Mouse (Mus musculus) ES-E14 (cell line): ENCODE measurements around the gene Lao1. TPM values are rescaled to one million over a fixed set of nuclear protein-coding genes. Genes with fewer than 3 reads are reported as not detected.

ENCODE experiments used
- DNase-seq: peaks from one replicate; pipeline ENCODE4 v3.0.0-alpha.2; 2013; ENCODE audit warnings: low read depth, low spot score
- H3K27ac ChIP-seq: 2 replicates; pipeline ENCODE4 v1.5.1; 2012; ENCODE audit warnings: low read depth, mild to moderate bottlenecking, low read length, moderate library complexity, mixed read lengths; ENCODE audit not compliant: poor library complexity, insufficient read depth, severe bottlenecking
- H3K36me3 ChIP-seq: 2 replicates; pipeline ENCODE4 v1.6.1; 2012; ENCODE audit warnings: mild to moderate bottlenecking, low read length, moderate library complexity, mixed read lengths; ENCODE audit not compliant: control insufficient read depth, poor library complexity, insufficient read depth, severe bottlenecking
- H3K4me1 ChIP-seq, 2 experiments: fragments of 150-350 bp in 1 of 2; sonication (generic) in 1 of 2; 2 replicates each; pipeline ENCODE4 v1.6.1; 2012; ENCODE audit warnings: low read length in 2 of 2, mild to moderate bottlenecking in 1 of 2, mixed read lengths in 1 of 2; ENCODE audit not compliant: control insufficient read depth in 2 of 2, insufficient read depth in 2 of 2, poor library complexity in 1 of 2
- H3K4me3 ChIP-seq, 2 experiments: fragments of 150-350 bp in 1 of 2; sonication (generic) in 1 of 2; 2 replicates each; pipeline ENCODE4 v1.5.1; 2012; ENCODE audit warnings: low read length in 2 of 2, low read depth in 1 of 2, mild to moderate bottlenecking in 1 of 2, mixed read lengths in 1 of 2; ENCODE audit not compliant: insufficient read depth in 1 of 2, poor library complexity in 1 of 2, severe bottlenecking in 1 of 2
- H3K9ac ChIP-seq: 2 replicates; pipeline ENCODE4 v1.6.1; 2012; ENCODE audit warnings: low read depth, mild to moderate bottlenecking, low read length, mixed read lengths; ENCODE audit not compliant: poor library complexity, insufficient read depth, severe bottlenecking
- H3K9me3 ChIP-seq: fragments of 150-350 bp; sonication (generic); 2 replicates; pipeline ENCODE4 v1.6.1; 2012; ENCODE audit warnings: low read depth, mild to moderate bottlenecking, low read length; ENCODE audit not compliant: control insufficient read depth, insufficient read depth
- CHD2 ChIP-seq: IDR thresholded peaks from 2 replicates; pipeline ENCODE4 v1.6.1; 2014; ENCODE audit warnings: mild to moderate bottlenecking, low read depth, low read length, inconsistent platforms
- HCFC1 ChIP-seq: IDR thresholded peaks from 2 replicates; pipeline ENCODE4 v1.6.1; 2012; ENCODE audit warnings: low read length, inconsistent platforms, borderline replicate concordance; ENCODE audit not compliant: insufficient read depth
- MAFK ChIP-seq: IDR thresholded peaks from 2 replicates; pipeline ENCODE4 v1.6.1; 2014; ENCODE audit warnings: mild to moderate bottlenecking, low read depth, low read length, inconsistent platforms; ENCODE audit not compliant: insufficient read depth
- ZC3H11A ChIP-seq: IDR thresholded peaks from 2 replicates; pipeline ENCODE4 v1.6.1; 2012; ENCODE audit warnings: low read depth, mild to moderate bottlenecking, inconsistent platforms, low read length, borderline replicate concordance
- ZNF384 ChIP-seq: IDR thresholded peaks from 2 replicates; pipeline ENCODE4 v1.6.1; 2012; ENCODE audit warnings: low read depth, low read length, inconsistent platforms
- in situ Hi-C, 2 experiments: fragments of 600-800 bp; cut with MboI; formaldehyde crosslinking; loops; one replicate each; pipeline ENCODE4 v1.15.1; 2025; ENCODE audit warnings: low sequenced_read_pairs in 2 of 2, inconsistent platforms in 1 of 2; ENCODE audit not compliant: unreplicated experiment in 2 of 2
- total RNA-seq: library from RNA; depleted of rRNA; stranded (reverse); fragments of 300-350 nt; gene quantifications from 2 replicates; pipeline ENCODE4 v1.2.3, GENCODE M21; 2012

The Lao1 gene
- total RNA-seq, 1 experiment = not detected

DNA sequence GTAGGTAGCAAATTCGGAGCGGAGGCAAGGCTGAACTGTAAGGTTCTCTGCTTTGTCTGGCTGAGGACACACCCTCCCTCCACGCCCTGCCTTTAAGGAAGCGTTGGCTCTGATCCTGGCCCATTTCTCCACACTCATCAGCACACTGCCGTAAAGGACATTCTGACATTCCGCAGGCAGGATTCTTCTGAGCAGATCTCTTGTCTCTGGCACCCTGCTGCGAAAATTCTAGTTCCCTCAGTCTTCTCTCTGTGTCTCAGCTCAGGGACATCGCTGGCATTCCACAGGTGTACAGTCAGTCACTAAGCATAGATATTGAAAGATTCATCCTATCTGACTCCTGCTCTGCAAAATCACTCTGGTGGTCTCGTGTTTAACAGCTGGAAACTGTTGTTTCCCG is 40.3 kb downstream of the Lao1 start:
- Histone ChIP-seq H3K9me3 (no peaks in the 10 kb centered on the region), H3K9ac (no peak overlapping the region), H3K27ac (no peak overlapping the region; the same call in 1 of the 2 replicates), H3K4me3 (no peak overlapping the region), H3K4me1 (peaks cover 6 to 8% of the 10 kb centered on the region in 2 experiments), H3K36me3 (no peaks in the 10 kb centered on the region; the same call in 1 of the 2 replicates)
- in situ Hi-C loops = loop anchor here (5.0 to 25.0 kb wide), 2 partner anchors 111 to 171 kb away; partner anchors contain the start of genes Slc2a1 (in 1 of the 2) and Zfp691 (in 1 of the 2)
- TF ChIP-seq HCFC1 (no peak), ZC3H11A (no peak), MAFK (no peak), ZNF384 (no peak), CHD2 (no peak)
- no peak for DNase-seq

DNA sequence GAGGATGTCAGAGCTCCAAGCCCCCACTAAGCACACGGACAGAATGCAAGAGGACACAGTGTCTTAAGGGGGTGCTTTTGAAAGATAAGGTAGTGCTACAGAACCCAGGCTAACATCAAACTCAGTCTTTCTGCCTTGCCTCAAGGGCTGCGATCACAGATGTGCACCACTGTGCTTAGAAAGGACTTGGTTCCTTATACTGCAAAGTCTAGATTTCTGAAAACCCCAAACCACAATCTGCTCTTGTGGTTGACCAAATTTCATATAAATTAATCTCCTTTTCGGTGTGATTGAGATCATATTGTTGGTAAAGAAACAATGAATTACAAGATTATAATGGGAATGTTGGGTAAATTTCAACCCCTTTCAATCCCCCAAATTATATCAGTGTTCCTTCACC is 41.1 kb downstream of the Lao1 start:
- Histone ChIP-seq H3K9me3 (no peaks in the 10 kb centered on the region), H3K36me3 (no peaks in the 10 kb centered on the region), H3K4me3 (no peak overlapping the region), H3K27ac (no peak overlapping the region), H3K4me1 (peaks cover 10 to 12% of the 10 kb centered on the region in 2 experiments), H3K9ac (no peak overlapping the region)
- no peak for TF ChIP-seq ZNF384
- no peak for TF ChIP-seq MAFK
- DNase-seq = no peak
- in situ Hi-C loops = loop anchor here (5.0 to 25.0 kb wide), 2 partner anchors 110 to 170 kb away; partner anchors contain the start of genes Slc2a1 (in 1 of the 2) and Zfp691 (in 1 of the 2)

DNA sequence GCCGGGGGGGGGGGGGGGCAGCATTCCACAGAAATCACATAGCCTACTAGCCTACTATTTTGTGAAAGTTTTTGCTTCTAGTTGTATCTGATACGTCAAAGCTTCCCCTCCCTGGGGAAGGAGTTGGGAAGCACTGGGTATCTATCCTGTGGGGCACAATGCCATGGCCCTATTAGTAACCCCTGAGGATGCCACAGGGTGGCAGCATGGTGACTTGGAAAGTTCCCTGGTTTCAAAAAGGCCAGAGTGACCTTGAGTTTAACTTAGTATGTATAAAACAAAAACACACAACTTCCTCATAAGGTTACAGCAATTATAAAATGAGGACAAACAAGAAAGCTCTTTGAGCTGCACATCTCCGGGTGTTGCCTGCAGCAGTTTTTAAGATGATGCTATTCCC is 42.8 kb downstream of the Lao1 start:
- H3K27ac ChIP-seq = no peak overlapping the region
- peak; percentile 52; the same call in 1 of the 2 replicates for TF ChIP-seq ZC3H11A
- TF ChIP-seq MAFK = no peak
- no peak for TF ChIP-seq ZNF384
- H3K36me3 ChIP-seq = no peaks in the 10 kb centered on the region
- no peak overlapping the region for H3K4me3 ChIP-seq
- H3K4me1 ChIP-seq = peaks cover 20 to 26% of the 10 kb centered on the region in 2 experiments
- in situ Hi-C loops = loop anchor here (5.0 to 25.0 kb wide), 2 partner anchors 108 to 168 kb away; partner anchors contain the start of genes Slc2a1 (in 1 of the 2) and Zfp691 (in 1 of the 2)
- no peak for DNase-seq
- no peaks in the 10 kb centered on the region for H3K9me3 ChIP-seq
- H3K9ac ChIP-seq = no peak overlapping the region

DNA sequence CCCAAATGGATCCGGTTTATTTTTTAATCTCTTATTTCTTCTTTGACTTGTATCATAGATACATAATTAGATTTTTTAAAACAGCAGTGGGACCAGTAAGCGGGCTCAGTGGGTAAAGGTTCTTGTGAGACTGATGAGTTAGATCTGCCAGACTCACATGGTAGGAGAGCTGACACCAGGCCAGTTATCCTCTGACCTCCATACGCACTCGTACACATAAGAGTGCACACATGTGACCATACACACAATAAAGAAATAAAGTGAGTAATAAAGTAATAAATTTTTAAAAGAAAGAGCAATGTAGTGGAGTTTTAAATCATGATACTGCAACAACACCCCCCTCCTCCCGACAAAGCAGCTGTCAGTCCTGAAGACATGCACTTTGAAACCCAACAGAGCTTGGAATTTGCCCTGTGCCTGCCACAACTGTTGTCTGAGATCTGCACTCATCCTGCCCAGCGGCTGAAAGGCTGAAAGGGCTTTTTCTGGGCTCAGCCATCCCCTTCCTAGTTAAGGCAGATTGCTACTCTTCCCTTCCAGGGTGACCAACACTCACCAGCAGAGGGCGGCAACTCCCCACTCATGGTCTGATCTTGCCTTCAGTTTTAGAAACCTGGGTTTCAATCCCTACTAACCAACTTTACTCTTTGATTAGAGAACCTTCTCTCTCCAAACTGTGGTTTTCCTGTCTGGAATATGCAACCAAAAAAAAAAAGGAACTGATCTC is 43.4 kb downstream of the Lao1 start:
- Histone ChIP-seq H3K4me3 (no peak overlapping the region), H3K4me1 (peaks cover 23 to 31% of the 10 kb centered on the region in 2 experiments), H3K9ac (no peak overlapping the region), H3K36me3 (no peaks in the 10 kb centered on the region), H3K27ac (no peak overlapping the region), H3K9me3 (no peaks in the 10 kb centered on the region)
- in situ Hi-C loops = loop anchor here (5.0 to 25.0 kb wide), 4 partner anchors 68 to 168 kb away; partner anchors contain the start of genes Slc2a1 (in 1 of the 2) and Zfp691 (in 1 of the 2)
- DNase-seq = no peak
- TF ChIP-seq ZC3H11A (peak; percentile 100), MAFK (no peak), CHD2 (no peak)
